Mouse (Mus musculus) heart, postnatal 0 days (tissue): Measurements from ENCODE around the gene Zfp609. TPM values are rescaled to one million over a fixed set of nuclear protein-coding genes. Genes with fewer than 3 reads are reported as not detected.

Experiments used
- ATAC-seq: fragments of 200-750 bp; cut with Nextera tagmentation; 2 replicates; pipeline ENCODE4 v1.8.0; 2017; ENCODE audit warnings: low read depth, moderate number of reproducible peaks, moderate library complexity; ENCODE audit not compliant: insufficient read depth
- DNase-seq: peaks from one replicate; pipeline ENCODE4 v3.0.0-alpha.2; 2016; ENCODE audit warnings: low spot score
- H3K27ac ChIP-seq: fragments of 300-500 bp; sonication (generic); 2 replicates; pipeline ENCODE4 v1.5.1; 2014; ENCODE audit warnings: low read depth, mild to moderate bottlenecking
- H3K27me3 ChIP-seq: fragments of 300-500 bp; sonication (generic); 2 replicates; pipeline ENCODE4 v1.6.1; 2014; ENCODE audit warnings: low read length, mixed read lengths; ENCODE audit not compliant: control insufficient read depth, insufficient read depth
- H3K36me3 ChIP-seq: fragments of 300-500 bp; sonication (generic); replicated peaks from 2 replicates; pipeline ENCODE4 v1.6.1; 2014; ENCODE audit warnings: low read length, mixed read lengths; ENCODE audit not compliant: control insufficient read depth, insufficient read depth
- H3K4me1 ChIP-seq: fragments of 300-500 bp; sonication (generic); 2 replicates; pipeline ENCODE4 v1.6.1; 2014; ENCODE audit warnings: antibody characterized with exemption; ENCODE audit not compliant: control insufficient read depth, insufficient read depth
- H3K4me2 ChIP-seq: fragments of 300-500 bp; sonication (generic); 2 replicates; pipeline ENCODE4 v1.6.1; 2014; ENCODE audit warnings: low read depth, mild to moderate bottlenecking, low read length, moderate library complexity
- H3K4me3 ChIP-seq: fragments of 300-500 bp; sonication (generic); 2 replicates; pipeline ENCODE4 v1.5.1; 2014; ENCODE audit warnings: low read depth, low read length
- H3K9ac ChIP-seq: fragments of 300-500 bp; sonication (generic); replicated peaks from 2 replicates; pipeline ENCODE4 v1.6.1; 2014; ENCODE audit warnings: low read depth, low read length, mixed read lengths
- H3K9me3 ChIP-seq: fragments of 300-500 bp; sonication (generic); replicated peaks from 2 replicates; pipeline ENCODE4 v1.6.1; 2016; ENCODE audit warnings: low read length; ENCODE audit not compliant: control insufficient read depth
- CTCF ChIP-seq: IDR thresholded peaks from 2 replicates; pipeline ENCODE4 v1.5.1; 2016; ENCODE audit warnings: antibody characterized with exemption, control low read depth, low read depth
- EP300 ChIP-seq: IDR thresholded peaks from 2 replicates; pipeline ENCODE4 v1.6.1; 2016; ENCODE audit warnings: antibody characterized with exemption, low read depth
- WGBS: fragments of 180-500 bp; shearing (Covaris S2); extraction: QIAGEN DNeasy Blood & Tissue Kit; methylation state at CpG from one replicate; pipeline ENCODE4 v1.1.7; 2014; 5-methylcytosine and 5-hydroxymethylcytosine counted together
- polyA plus RNA-seq: library from polyadenylated mRNA; unstranded; fragments of >200 nt; fragmentation: Nextera tagmentation; extraction: Ambion mirVana; gene quantifications from 2 replicates; pipeline ENCODE4 v1.2.1, GENCODE M21; 2015
- total RNA-seq: library from RNA; depleted of rRNA; stranded (reverse); fragments of >200 nt; gene quantifications from 2 replicates; pipeline ENCODE4 v1.2.3, GENCODE M21; 2014; ENCODE audit warnings: low replicate concordance

Zfp609 gene
- total and polyA plus RNA-seq, 2 experiments from 2014 or later: 2.9 to 7.6 TPM

DNA sequence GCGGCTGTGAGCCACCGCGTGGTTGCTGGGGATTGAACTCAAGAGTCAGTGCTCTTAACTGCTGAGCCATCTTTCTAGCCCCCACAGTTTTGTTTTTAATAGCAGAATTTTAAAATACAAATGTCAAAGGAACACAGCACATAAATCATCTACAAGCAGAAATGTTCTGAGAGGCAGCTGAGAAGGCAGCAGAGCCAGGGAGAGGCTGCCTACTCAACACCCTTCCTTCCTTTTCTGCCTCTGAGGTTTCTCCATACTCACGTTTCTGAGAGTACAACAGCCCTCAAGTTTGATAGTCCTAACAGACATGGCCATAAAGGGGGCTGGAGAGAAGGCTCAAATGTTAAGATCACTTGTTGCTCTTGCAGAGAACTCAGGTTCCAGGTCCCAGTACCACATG is 99.9 kb downstream of the Zfp609 start:
- no peak overlapping the region for H3K4me3 ChIP-seq
- TF ChIP-seq EP300 (no peak), CTCF (no peak)
- H3K4me1 ChIP-seq: peaks cover 18% of the 10 kb centered on the region
- ATAC-seq (no peak), DNase-seq (no peak)
- WGBS: 80% methylated on average over 4 of the region's 4 CpGs
- peaks cover 6% of the 10 kb centered on the region for H3K36me3 ChIP-seq
- no peaks in the 10 kb centered on the region for H3K9me3 ChIP-seq
- H3K27ac ChIP-seq: no peak overlapping the region
- H3K9ac ChIP-seq: no peak overlapping the region
- no peak overlapping the region for H3K4me2 ChIP-seq
- no peaks in the 10 kb centered on the region for H3K27me3 ChIP-seq

DNA sequence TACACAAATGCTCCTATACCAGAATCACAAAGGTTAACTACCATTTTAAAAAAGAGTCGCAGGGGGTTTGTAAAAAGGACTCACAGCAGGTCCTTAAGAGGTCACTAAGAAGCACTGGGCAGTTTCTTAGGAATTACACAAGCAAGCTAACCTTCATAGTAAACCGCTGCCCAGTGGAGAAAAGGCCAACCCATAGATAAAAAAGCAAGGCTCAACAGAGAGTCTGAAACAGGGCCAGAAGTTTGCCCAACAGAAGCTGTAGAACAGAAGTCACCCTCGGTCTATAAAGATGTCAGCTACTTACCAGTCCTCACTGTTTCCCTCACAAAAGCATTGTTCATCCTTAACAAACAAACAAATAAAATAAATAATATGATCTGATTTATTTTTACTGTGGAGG is 100.9 kb downstream of the Zfp609 start:
- DNase-seq: no peak
- Histone ChIP-seq H3K27ac (peak overlapping the region; percentile 88; the same call in 1 of the 2 replicates), H3K27me3 (no peaks in the 10 kb centered on the region), H3K9ac (no peak overlapping the region), H3K4me3 (no peak overlapping the region), H3K4me2 (no peak overlapping the region), H3K9me3 (no peaks in the 10 kb centered on the region), H3K4me1 (peaks cover 27% of the 10 kb centered on the region), H3K36me3 (peaks cover 6% of the 10 kb centered on the region)
- ATAC-seq: no peak
- TF ChIP-seq EP300: no peak
- TF ChIP-seq CTCF: no peak
- WGBS: 70% methylated on average over 3 of the region's 3 CpGs

DNA sequence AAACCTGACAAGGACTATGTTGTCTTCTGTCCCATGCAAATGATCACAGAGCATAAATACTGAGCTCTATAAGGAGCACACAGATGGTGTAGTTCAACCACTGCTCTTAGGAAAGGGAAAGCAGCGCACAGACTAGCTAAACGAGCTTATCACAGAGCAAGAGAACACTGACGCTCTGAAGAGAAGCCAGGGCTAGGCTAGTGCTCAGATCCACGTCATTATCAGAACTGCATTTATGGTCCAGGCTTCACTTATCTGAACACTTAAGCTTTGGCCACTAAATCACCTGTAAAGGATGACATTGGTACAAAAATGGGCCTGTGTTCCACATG is 102.1 kb downstream of the Zfp609 start:
- no peaks in the 10 kb centered on the region for H3K9me3 ChIP-seq
- H3K36me3 ChIP-seq: no peaks in the 10 kb centered on the region
- ATAC-seq (0 out of 2 replicates have a peak, but pooled peaks have one; percentile 37), DNase-seq (peak; percentile 41)
- H3K4me1 ChIP-seq: peaks cover 35% of the 10 kb centered on the region
- H3K27me3 ChIP-seq: no peaks in the 10 kb centered on the region
- H3K4me2 ChIP-seq: peak overlapping the region; percentile 35
- no peak overlapping the region for H3K4me3 ChIP-seq
- H3K27ac ChIP-seq: peak overlapping the region; percentile 88
- TF ChIP-seq CTCF: no peak
- TF ChIP-seq EP300: no peak
- H3K9ac ChIP-seq: 0 out of 2 replicates have a peak overlapping the region, but pooled peaks have one; percentile 43
- 11% methylated on average over 4 of the region's 4 CpGs for WGBS

DNA sequence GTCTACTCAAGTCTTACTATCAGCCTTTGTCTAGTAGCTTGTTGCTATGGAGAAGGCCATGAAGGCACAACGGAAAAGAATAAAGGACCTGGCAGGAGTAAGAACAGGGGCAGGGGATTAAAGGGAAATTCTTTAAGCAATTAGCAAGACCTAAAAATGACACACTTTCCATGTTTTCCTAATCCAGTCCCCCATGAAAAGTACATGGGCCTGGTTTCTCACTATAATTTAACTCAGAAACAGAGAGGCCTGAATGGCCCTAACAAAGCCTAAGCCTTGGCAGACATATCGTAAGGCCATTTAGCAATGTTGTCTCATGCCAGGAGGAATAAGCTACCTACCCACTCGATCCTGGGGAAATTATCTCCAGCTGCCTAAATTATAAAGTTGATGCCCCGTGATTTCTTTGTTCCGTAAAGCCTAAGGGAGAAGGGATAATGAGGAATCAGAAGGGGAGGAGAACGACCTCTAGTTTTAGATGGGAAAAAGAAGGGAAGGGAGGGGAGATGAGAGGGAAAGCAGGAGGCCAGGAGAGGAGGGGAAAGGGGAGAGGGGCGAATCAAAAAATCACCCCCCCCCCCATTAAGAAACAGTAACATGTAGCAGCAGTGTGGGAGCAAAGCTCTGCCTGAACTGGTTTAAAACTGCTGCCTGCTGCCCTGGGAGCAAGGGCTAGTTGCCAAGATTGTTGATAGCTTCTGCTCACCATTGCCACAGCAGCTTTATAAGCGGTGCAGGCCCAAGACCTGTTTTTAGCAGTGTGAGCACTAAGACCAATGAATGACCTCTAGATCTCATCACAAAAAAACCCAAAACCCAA is 102.7 kb downstream of the Zfp609 start:
- DNase-seq: peak; percentile 66

GRCm38 (mm10) chr9:65721161-65721566 is 106.2 kb downstream of the Zfp609 start:
- no peak overlapping the region for H3K4me3 ChIP-seq
- peak overlapping the region; percentile 79 for H3K27ac ChIP-seq
- 0 out of 2 replicates have a peak, but pooled peaks cover 5% of the 10 kb centered on the region for H3K36me3 ChIP-seq
- peak overlapping the region; percentile 26; the same call in 1 of the 2 replicates for H3K9ac ChIP-seq
- no peaks in the 10 kb centered on the region for H3K27me3 ChIP-seq
- DNase-seq (peak; percentile 73), ATAC-seq (peak; percentile 87)
- TF ChIP-seq EP300 (no peak), CTCF (no peak)
- peak overlapping the region; percentile 19; the same call in 1 of the 2 replicates for H3K4me2 ChIP-seq
- H3K4me1 ChIP-seq: peaks cover 35% of the 10 kb centered on the region
- H3K9me3 ChIP-seq: no peaks in the 10 kb centered on the region
- WGBS: 35% methylated on average over 10 of the region's 10 CpGs

More for the DNA sequence above, 102.7 kb downstream of the Zfp609 start:
- no peak for TF ChIP-seq EP300
- no peak for TF ChIP-seq CTCF
- WGBS: 31% methylated on average over 8 of the region's 8 CpGs
- Histone ChIP-seq H3K4me2 (peak overlapping the region; percentile 35), H3K9me3 (no peaks in the 10 kb centered on the region), H3K9ac (peak overlapping the region; percentile 43; the same call in 1 of the 2 replicates), H3K27ac (peak overlapping the region; percentile 88), H3K27me3 (no peaks in the 10 kb centered on the region), H3K36me3 (0 out of 2 replicates have a peak, but pooled peaks cover 4% of the 10 kb centered on the region), H3K4me3 (no peak overlapping the region), H3K4me1 (peaks cover 35% of the 10 kb centered on the region)
- 0 out of 2 replicates have a peak, but pooled peaks have one; percentile 36 for ATAC-seq
